Comparison of ENCODE assay signal across 24 mouse cellular contexts in genomic region chr12:15651293-15651692, GRCm38 (mm10).
"Had no signal": no experiment of that assay in that cellular context is flagged by ENCODE, and none has a peak within 500 bp of the region (broad histone marks: within the 10 kb centered on the region; RNA-seq: fewer than 3 reads in every experiment).

No protein-coding gene starts in this region.

- DNase-seq: gastrocnemius, adult 2 months; gastrocnemius, postnatal 10 days; gastrocnemius, postnatal 25 days; heart, adult 18-20 months; heart, postnatal 10 days; heart, postnatal 4 days; kidney, adult 8-10 months; kidney, postnatal 10 days; kidney, postnatal 25 days; kidney, postnatal 4 days; liver, embryonic 13.5 days had no signal

- H3K4me1 ChIP-seq: hindbrain, embryonic 10.5 days; hindbrain, embryonic 12.5 days; intestine, embryonic 15.5 days; liver, embryonic 13.5 days had no signal

- H3K4me3 ChIP-seq: gastrocnemius, adult 2 months; heart, embryonic 10.5 days; heart, embryonic 12.5 days; hindbrain, embryonic 10.5 days; hindbrain, embryonic 12.5 days; intestine, embryonic 15.5 days; layer of hippocampus, adult 2 months; left cerebral cortex, adult 2 months; limb, embryonic 10.5 days; limb, embryonic 12.5 days; liver, embryonic 13.5 days had no signal

- ATAC-seq: hindbrain, embryonic 16.5 days; inflammation-experienced regulatory T-cells, adult 6 months; intestine, embryonic 15.5 days; intestine, postnatal 0 days had no signal

- H3K9me3 ChIP-seq: heart, embryonic 10.5 days; heart, embryonic 12.5 days; hindbrain, embryonic 10.5 days; hindbrain, embryonic 12.5 days; intestine, embryonic 15.5 days; limb, embryonic 10.5 days; limb, embryonic 12.5 days; liver, embryonic 13.5 days had no signal

- H3K36me3 ChIP-seq: heart, embryonic 10.5 days; heart, embryonic 12.5 days; hindbrain, embryonic 10.5 days; hindbrain, embryonic 12.5 days; intestine, embryonic 15.5 days; limb, embryonic 10.5 days; limb, embryonic 12.5 days; liver, embryonic 13.5 days had no signal

- H3K27ac ChIP-seq: gastrocnemius, adult 2 months; heart, embryonic 10.5 days; hindbrain, embryonic 10.5 days; hindbrain, embryonic 12.5 days; hindbrain, embryonic 14.5 days; intestine, embryonic 15.5 days; layer of hippocampus, adult 2 months; left cerebral cortex, adult 2 months; limb, embryonic 10.5 days; limb, embryonic 12.5 days; liver, embryonic 13.5 days had no signal

- H3K9ac ChIP-seq: heart, embryonic 12.5 days; hindbrain, embryonic 12.5 days; hindbrain, embryonic 14.5 days; intestine, embryonic 15.5 days; limb, embryonic 12.5 days; liver, embryonic 13.5 days had no signal

- H3K27me3 ChIP-seq: heart, embryonic 12.5 days; hindbrain, embryonic 12.5 days; intestine, embryonic 15.5 days; limb, embryonic 12.5 days had no signal

- H3K4me2 ChIP-seq: heart, embryonic 12.5 days; hindbrain, embryonic 12.5 days; hindbrain, embryonic 14.5 days; intestine, embryonic 15.5 days; limb, embryonic 12.5 days; liver, embryonic 13.5 days had no signal
